Mouse (Mus musculus): Measurements from ENCODE around the gene Wfs1.
"Not testable (repeated sequence)": the region's sequence is repeated elsewhere in the genome, so short reads cannot be mapped to it uniquely, and the experiment has no call there.

DNA sequence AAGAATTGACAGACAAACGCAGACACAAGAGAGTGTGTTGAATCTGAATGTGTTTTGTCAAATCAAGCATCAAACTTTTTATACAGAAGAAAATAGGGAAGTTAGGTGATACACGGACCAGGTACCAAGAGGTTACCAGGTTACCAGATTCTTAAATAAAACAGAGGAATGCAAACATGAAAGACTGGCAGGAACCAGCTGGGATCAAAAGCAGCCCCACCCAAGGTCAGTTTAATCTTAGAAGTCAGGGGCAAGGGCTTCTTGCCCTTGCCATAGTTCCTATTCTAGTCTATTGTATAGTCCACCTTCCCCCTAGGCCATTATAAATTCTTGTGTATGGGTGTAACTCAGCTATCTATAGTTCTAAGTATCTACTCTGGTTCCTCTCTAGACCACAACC is 50.0 kb downstream of the Wfs1 start:
- TF ChIP-seq POLR2A (IDR thresholded peaks at IDR 0.05; ENCODE audit: low read depth, low read length); CTCF (conservative IDR thresholded peaks at IDR 0.05; ENCODE audit: insufficient read depth, insufficient read length, low read depth, low read length): not testable (repeated sequence)

Data from kidney, adult 2 months (tissue).